Mouse (Mus musculus): ENCODE data around the gene Wnt2. TPM values are rescaled to one million over a fixed set of nuclear protein-coding genes. Genes with fewer than 3 reads are reported as not detected.
A peak's percentile ranks its signal among the peaks of the same experiment; 100 is the strongest.

Wnt2 gene
- polyA plus RNA-seq, 1 experiment from 2014 or later, result 1.6 TPM

DNA sequence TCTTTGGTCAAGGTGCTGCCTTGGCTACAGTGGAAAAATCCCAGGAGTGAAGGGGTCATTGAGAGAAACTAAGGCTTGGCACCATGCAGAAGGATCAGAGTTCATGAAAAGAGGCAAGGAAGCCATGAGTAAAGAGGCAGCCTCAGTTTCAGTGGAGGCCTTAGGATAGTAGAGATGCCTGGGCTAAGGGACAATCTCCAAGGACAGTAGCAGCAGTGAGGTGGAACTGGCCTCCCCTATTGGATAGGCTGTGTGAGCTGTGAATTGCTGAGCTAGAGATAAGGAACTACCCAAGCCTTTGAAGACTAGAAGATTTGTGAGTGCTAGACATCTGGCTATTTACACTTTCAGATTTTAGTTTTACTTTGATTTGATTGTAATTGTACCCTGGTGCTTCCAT is 59.0 kb downstream of the Wnt2 start:
- Histone ChIP-seq H3K27me3 (replicated peaks) (no peaks in the 10 kb centered on the region), H3K9me3 (no peaks in the 10 kb centered on the region), H3K36me3 (no peaks in the 10 kb centered on the region), H3K9ac (no peak overlapping the region), H3K4me2 (replicated peaks) (no peak overlapping the region), H3K4me1 (peaks cover 4% of the 10 kb centered on the region; the same call in 1 of the 2 replicates), H3K4me3 (no peak overlapping the region), H3K27ac (no peak overlapping the region)
- no peak for ATAC-seq (ENCODE audit: low FRiP score, low read depth)

GRCm38 (mm10) chr6:17969815-17970214 is 60.6 kb downstream of the Wnt2 start:
- Histone ChIP-seq H3K9me3 (no peaks in the 10 kb centered on the region), H3K4me1 (peaks cover 4% of the 10 kb centered on the region; the same call in 1 of the 2 replicates), H3K4me3 (no peak overlapping the region), H3K27me3 (replicated peaks) (no peaks in the 10 kb centered on the region), H3K4me2 (replicated peaks) (no peak overlapping the region), H3K36me3 (no peaks in the 10 kb centered on the region), H3K27ac (no peak overlapping the region), H3K9ac (no peak overlapping the region)
- 73% methylated on average over 1 of the region's 1 CpGs for WGBS
- no peak for ATAC-seq (ENCODE audit: low FRiP score, low read depth)

DNA sequence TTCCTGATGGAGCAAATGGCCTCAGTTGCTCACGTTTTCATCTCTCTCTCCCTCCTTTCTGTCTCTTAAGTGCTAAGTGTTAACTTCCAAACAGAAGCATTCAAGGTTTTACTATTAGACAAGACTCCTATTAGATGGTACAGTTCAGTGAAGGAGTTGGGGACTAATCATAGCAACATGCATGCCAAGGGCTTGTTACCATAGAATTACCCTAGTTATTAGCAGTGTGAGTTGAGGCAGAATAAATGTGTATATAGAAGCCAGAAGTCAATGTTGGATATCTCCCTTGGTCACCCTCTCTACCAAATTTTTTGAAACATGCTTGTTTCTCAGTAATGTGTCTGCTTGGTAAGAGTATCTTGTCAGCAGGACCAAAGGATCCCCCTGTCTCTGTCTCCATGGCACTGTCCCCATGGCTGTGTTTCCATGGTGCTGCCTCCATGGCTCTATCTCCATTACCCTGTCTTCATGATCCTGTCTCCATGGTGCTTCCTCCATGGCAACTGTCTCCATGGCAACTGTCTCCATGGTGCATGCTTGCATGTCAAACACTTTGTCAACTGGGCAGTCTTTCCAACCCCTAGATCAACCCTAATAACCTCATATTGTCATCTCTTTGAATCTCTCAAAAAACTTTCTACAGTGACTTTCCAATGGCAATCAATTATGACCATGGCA is 61.8 kb downstream of the Wnt2 start:
- Histone ChIP-seq H3K9me3 (no peaks in the 10 kb centered on the region), H3K4me2 (replicated peaks) (no peak overlapping the region), H3K9ac (no peak overlapping the region), H3K27me3 (replicated peaks) (no peaks in the 10 kb centered on the region), H3K4me1 (peaks cover 4% of the 10 kb centered on the region; the same call in 1 of the 2 replicates), H3K27ac (no peak overlapping the region), H3K36me3 (no peaks in the 10 kb centered on the region), H3K4me3 (no peak overlapping the region)
- peak; percentile 98 for ATAC-seq (ENCODE audit: low FRiP score, low read depth)
- 76% methylated on average over 1 of the region's 1 CpGs for WGBS

DNA sequence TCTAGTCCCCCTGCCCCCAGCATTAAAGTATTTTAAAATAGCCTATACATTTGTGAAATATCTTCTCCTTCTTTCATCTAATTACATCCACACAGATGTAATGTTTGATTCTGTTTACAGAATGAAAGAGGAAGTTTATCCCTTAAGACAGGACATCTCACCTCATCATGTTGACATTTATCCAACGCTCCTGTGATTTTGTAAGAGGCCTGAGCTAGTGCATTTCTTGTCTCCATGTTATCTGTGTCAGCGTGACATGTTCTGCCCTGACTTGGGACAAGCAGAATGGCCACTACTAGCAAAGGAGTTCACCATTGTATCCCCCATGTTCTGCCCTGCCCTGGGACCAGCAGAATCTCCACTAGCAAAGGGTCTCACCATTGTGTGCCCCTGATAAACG is 66.9 kb downstream of the Wnt2 start:
- Histone ChIP-seq H3K4me1 (no peaks in the 10 kb centered on the region), H3K27me3 (replicated peaks) (no peaks in the 10 kb centered on the region), H3K27ac (no peak overlapping the region), H3K9ac (no peak overlapping the region), H3K36me3 (no peaks in the 10 kb centered on the region), H3K4me3 (no peak overlapping the region), H3K4me2 (replicated peaks) (no peak overlapping the region), H3K9me3 (no peaks in the 10 kb centered on the region)
- 78% methylated on average over 3 of the region's 3 CpGs for WGBS
- no peak for ATAC-seq (ENCODE audit: low FRiP score, low read depth)

- Histone ChIP-seq H3K9me3 (no peaks in the 10 kb centered on the region), H3K9ac (no peak overlapping the region), H3K27me3 (replicated peaks) (no peaks in the 10 kb centered on the region), H3K36me3 (no peaks in the 10 kb centered on the region), H3K27ac (no peak overlapping the region), H3K4me3 (no peak overlapping the region), H3K4me1 (no peaks in the 10 kb centered on the region), H3K4me2 (replicated peaks) (no peak overlapping the region)
- ATAC-seq (ENCODE audit: low FRiP score, low read depth), result no peak; the same call in 1 of the 2 replicates
- WGBS, result 77% methylated on average over 8 of the region's 8 CpGs
These were observed 78.6 kb downstream of the Wnt2 start for GRCm38 (mm10) chr6:17951779-17952178.

- no peak for ATAC-seq (ENCODE audit: low FRiP score, low read depth)
- Histone ChIP-seq H3K9me3 (no peaks in the 10 kb centered on the region), H3K27ac (no peak overlapping the region), H3K4me2 (replicated peaks) (no peak overlapping the region), H3K27me3 (replicated peaks) (no peaks in the 10 kb centered on the region), H3K36me3 (no peaks in the 10 kb centered on the region), H3K4me1 (no peaks in the 10 kb centered on the region), H3K9ac (no peak overlapping the region), H3K4me3 (no peak overlapping the region)
- 88% methylated on average over 5 of the region's 5 CpGs for WGBS
These were observed 81.3 kb downstream of the Wnt2 start for GRCm38 (mm10) chr6:17949103-17949502.

- Histone ChIP-seq H3K27me3 (replicated peaks) (no peaks in the 10 kb centered on the region), H3K36me3 (no peaks in the 10 kb centered on the region), H3K4me3 (no peak overlapping the region), H3K4me1 (no peaks in the 10 kb centered on the region), H3K9ac (no peak overlapping the region), H3K27ac (no peak overlapping the region), H3K4me2 (replicated peaks) (no peak overlapping the region), H3K9me3 (no peaks in the 10 kb centered on the region)
- 81% methylated on average over 11 of the region's 11 CpGs for WGBS
- ATAC-seq (ENCODE audit: low FRiP score, low read depth), result no peak
These were observed 83.1 kb downstream of the Wnt2 start for GRCm38 (mm10) chr6:17947130-17947831.

GRCm38 (mm10) chr6:17946456-17946855 is 83.9 kb downstream of the Wnt2 start:
- H3K4me1 ChIP-seq, result peaks cover 4% of the 10 kb centered on the region; the same call in 1 of the 2 replicates
- WGBS, result 87% methylated on average over 5 of the region's 5 CpGs
- H3K27ac ChIP-seq, result no peak overlapping the region
- H3K4me3 ChIP-seq, result no peak overlapping the region
- H3K36me3 ChIP-seq, result no peaks in the 10 kb centered on the region
- no peaks in the 10 kb centered on the region for H3K9me3 ChIP-seq
- no peak overlapping the region for H3K4me2 ChIP-seq (replicated peaks)
- H3K9ac ChIP-seq, result no peak overlapping the region
- no peak for ATAC-seq (ENCODE audit: low FRiP score, low read depth)
- H3K27me3 ChIP-seq (replicated peaks), result no peaks in the 10 kb centered on the region

DNA sequence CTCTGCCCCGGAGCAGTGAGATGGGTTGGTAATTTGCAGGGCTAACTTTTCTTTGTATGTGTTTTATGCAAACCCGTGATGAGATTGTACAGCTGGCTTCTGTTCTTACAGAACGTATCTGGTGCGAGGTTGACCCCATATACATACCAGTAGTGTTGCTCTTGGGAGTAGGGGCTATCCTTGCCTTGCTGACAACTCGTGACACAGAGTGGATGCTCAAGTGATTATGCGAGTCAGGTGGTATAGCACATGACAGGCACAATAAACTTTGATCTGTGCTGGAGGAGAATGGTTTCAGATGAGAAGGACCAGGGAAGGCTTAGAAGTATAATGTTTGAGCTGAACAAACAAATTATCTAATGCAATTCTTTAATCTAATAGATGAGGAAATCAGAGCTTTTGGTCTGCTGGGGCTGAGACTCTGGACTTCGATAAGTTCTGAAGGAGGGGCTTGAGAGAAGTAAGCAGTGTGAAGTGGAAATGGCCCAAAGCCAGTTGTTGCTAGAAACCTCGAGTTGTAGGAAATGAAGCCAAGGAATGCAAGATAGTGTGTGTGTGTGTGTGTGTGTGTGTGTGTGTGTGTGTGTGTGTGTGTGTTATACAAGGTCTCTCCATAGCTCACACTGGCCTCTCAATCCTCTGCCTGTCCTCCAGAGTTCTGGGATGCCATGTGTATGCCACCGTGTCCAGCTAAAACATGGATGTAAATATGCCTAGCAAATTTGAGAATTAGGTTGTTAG is 86.3 kb downstream of the Wnt2 start:
- Histone ChIP-seq H3K9me3 (no peaks in the 10 kb centered on the region), H3K36me3 (peaks cover 5% of the 10 kb centered on the region), H3K9ac (no peak overlapping the region), H3K4me1 (peaks cover 4% of the 10 kb centered on the region; the same call in 1 of the 2 replicates), H3K4me3 (no peak overlapping the region), H3K4me2 (replicated peaks) (no peak overlapping the region), H3K27me3 (replicated peaks) (no peaks in the 10 kb centered on the region), H3K27ac (no peak overlapping the region)
- 86% methylated on average over 9 of the region's 9 CpGs for WGBS
- no peak for ATAC-seq (ENCODE audit: low FRiP score, low read depth)

- no peak for ATAC-seq (ENCODE audit: low FRiP score, low read depth)
- Histone ChIP-seq H3K27ac (no peak overlapping the region), H3K9ac (no peak overlapping the region), H3K27me3 (replicated peaks) (no peaks in the 10 kb centered on the region), H3K4me2 (replicated peaks) (no peak overlapping the region), H3K36me3 (peaks cover 15% of the 10 kb centered on the region), H3K4me3 (no peak overlapping the region), H3K9me3 (no peaks in the 10 kb centered on the region), H3K4me1 (peaks cover 4% of the 10 kb centered on the region; the same call in 1 of the 2 replicates)
- WGBS, result 79% methylated on average over 7 of the region's 7 CpGs
These were observed 88.0 kb downstream of the Wnt2 start for GRCm38 (mm10) chr6:17942344-17942743.

DNA sequence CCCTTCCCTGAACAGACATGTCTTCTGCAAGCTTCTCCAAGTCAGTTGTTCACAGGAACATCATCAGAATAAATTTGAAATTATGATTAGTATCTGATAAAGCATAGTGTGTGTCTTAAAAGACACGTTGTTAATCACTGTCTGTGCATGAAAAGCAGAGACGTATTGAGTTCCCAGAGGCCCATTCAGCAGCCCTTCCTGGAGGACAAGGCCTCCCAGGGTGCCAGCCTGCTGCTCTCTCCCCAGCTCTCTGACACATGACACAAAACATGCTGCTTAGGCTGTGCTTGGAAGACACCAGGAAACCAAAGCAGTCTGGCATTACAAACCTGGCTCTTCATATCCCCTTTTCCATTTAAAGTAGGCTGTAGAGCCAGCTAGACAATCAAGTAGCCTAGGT is 88.5 kb downstream of the Wnt2 start:
- H3K4me3 ChIP-seq, result no peak overlapping the region
- 43% methylated on average over 2 of the region's 2 CpGs for WGBS
- no peak overlapping the region for H3K9ac ChIP-seq
- H3K9me3 ChIP-seq, result no peaks in the 10 kb centered on the region
- H3K36me3 ChIP-seq, result peaks cover 15% of the 10 kb centered on the region
- ATAC-seq (ENCODE audit: low FRiP score, low read depth), result no peak
- H3K27ac ChIP-seq, result no peak overlapping the region
- H3K4me1 ChIP-seq, result peaks cover 4% of the 10 kb centered on the region; the same call in 1 of the 2 replicates
- H3K27me3 ChIP-seq (replicated peaks), result no peaks in the 10 kb centered on the region
- H3K4me2 ChIP-seq (replicated peaks), result no peak overlapping the region

Measured in neural tube, embryonic 12.5 days (tissue).